Mouse (Mus musculus): ENCODE measurements at regions not wholly inside any gene's neighbourhood (a gene's known extent, or its start where the extent isn't known, plus 50 kb on each side); places are given as distances from the start of the nearest gene placed in this dataset.

DNA sequence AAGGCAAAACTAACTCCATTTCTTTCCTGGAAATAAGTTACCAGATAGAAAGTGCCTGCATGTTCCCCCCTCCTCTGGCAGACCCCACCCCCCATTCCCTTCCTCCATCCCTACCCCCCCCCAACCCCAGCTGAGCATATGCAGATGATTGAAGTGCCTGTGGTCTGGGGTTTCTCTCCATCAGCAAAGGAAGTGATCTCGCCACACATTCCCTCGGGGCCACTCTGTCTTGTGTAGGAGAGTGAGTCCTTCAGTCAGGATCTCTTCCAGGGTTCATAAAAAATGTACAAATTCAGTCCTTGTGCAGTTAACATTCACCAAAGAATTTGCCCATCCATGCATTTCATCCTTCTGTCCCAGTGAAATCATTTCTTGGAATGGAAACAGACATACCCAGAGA, 370.1 kb downstream of the Slc4a3 start:
- Histone ChIP-seq H3K27ac (no peak overlapping the region), H3K4me3 (replicated peaks) (no peak overlapping the region), H3K9me3 (no peaks in the 10 kb centered on the region), H3K36me3 (no peaks in the 10 kb centered on the region), H3K4me1 (replicated peaks) (0 out of 2 replicates have a peak, but pooled peaks cover 4% of the 10 kb centered on the region), H3K9ac (replicated peaks) (no peak overlapping the region), H3K27me3 (0 out of 2 replicates have a peak, but pooled peaks cover 3% of the 10 kb centered on the region), H3K4me2 (replicated peaks) (no peak overlapping the region)
- 51% methylated on average over 2 of the region's 2 CpGs for WGBS
- ATAC-seq, result no peak

DNA sequence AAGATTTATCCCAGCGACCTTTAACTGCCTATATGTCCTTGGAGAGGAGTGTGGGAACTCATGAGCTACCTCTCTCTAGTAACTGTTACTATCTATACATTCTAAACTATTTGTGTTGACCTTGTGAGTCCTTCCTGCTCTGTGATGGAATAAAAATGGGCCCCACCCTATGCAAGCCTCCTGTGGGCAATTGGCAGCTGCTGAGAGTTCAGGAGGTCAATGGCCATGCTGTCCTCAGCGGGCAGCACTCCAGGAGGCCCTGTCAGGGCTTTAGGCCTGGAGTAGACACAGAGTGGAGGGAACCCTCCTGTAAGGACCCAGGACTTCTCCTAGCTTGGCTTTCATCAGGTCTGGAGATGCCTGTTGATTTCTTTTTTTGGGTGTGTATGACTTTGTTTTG, 373.1 kb downstream of the Slc4a3 start:
- WGBS, result 77% methylated on average over 2 of the region's 2 CpGs
- H3K9me3 ChIP-seq, result no peaks in the 10 kb centered on the region

DNA sequence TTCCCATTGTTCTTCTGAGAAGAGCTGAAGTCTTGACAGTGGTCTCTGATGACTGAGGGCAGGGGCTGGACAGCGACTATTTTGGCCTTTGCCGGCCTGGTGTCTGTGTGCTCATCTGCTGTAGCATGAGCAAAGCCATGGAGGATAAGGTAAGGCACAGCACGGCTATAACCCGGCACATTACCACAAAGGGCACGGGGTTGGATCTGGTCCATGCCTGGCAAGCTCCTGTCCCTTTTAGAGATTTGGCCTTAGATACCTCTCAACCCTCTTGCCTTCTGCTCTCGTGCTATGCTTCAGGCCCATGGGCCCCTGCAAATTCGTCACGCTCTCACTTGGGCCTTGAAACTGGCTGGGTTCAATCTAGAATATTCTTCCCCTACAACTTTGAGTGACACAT, 379.0 kb downstream of the Slc4a3 start:
- ATAC-seq, result no peak
- H3K9me3 ChIP-seq, result no peaks in the 10 kb centered on the region
- no peak overlapping the region for H3K4me2 ChIP-seq (replicated peaks)
- WGBS, result 85% methylated on average over 8 of the region's 8 CpGs
- H3K27me3 ChIP-seq, result peaks cover 17% of the 10 kb centered on the region
- peaks cover 4% of the 10 kb centered on the region for H3K4me1 ChIP-seq (replicated peaks)
- H3K36me3 ChIP-seq, result no peaks in the 10 kb centered on the region
- H3K9ac ChIP-seq (replicated peaks), result no peak overlapping the region
- no peak overlapping the region for H3K27ac ChIP-seq
- no peak overlapping the region for H3K4me3 ChIP-seq (replicated peaks)

More for the DNA sequence above, 373.1 kb downstream of the Slc4a3 start:
- H3K9ac ChIP-seq (replicated peaks), result no peak overlapping the region
- ATAC-seq, result no peak
- H3K27ac ChIP-seq, result no peak overlapping the region
- H3K4me1 ChIP-seq (replicated peaks), result 0 out of 2 replicates have a peak, but pooled peaks cover 4% of the 10 kb centered on the region
- H3K4me2 ChIP-seq (replicated peaks), result no peak overlapping the region
- no peaks in the 10 kb centered on the region for H3K36me3 ChIP-seq
- peaks cover 9% of the 10 kb centered on the region for H3K27me3 ChIP-seq
- no peak overlapping the region for H3K4me3 ChIP-seq (replicated peaks)

- H3K4me2 ChIP-seq (replicated peaks), result no peak overlapping the region; the same call in 1 of the 2 replicates
- peaks cover 4% of the 10 kb centered on the region for H3K4me1 ChIP-seq (replicated peaks)
- WGBS, result 8% methylated on average over 9 of the region's 9 CpGs
- H3K27me3 ChIP-seq, result peaks cover 17% of the 10 kb centered on the region
- H3K36me3 ChIP-seq, result no peaks in the 10 kb centered on the region
- no peaks in the 10 kb centered on the region for H3K9me3 ChIP-seq
- H3K9ac ChIP-seq (replicated peaks), result no peak overlapping the region
- peak; percentile 80 for ATAC-seq
- H3K27ac ChIP-seq, result no peak overlapping the region
- no peak overlapping the region for H3K4me3 ChIP-seq (replicated peaks)
These were observed 379.7 kb downstream of the Slc4a3 start for GRCm38 (mm10) chr1:75925802-75926201.

GRCm38 (mm10) chr1:75931852-75932251, 385.8 kb downstream of the Slc4a3 start:
- H3K27me3 ChIP-seq, result no peaks in the 10 kb centered on the region

GRCm38 (mm10) chr1:75933831-75934230, 387.8 kb downstream of the Slc4a3 start:
- Histone ChIP-seq H3K36me3 (no peaks in the 10 kb centered on the region), H3K9ac (replicated peaks) (no peak overlapping the region), H3K4me1 (replicated peaks) (0 out of 2 replicates have a peak, but pooled peaks cover 13% of the 10 kb centered on the region), H3K4me2 (replicated peaks) (no peak overlapping the region), H3K27ac (no peak overlapping the region), H3K27me3 (no peaks in the 10 kb centered on the region), H3K9me3 (no peaks in the 10 kb centered on the region), H3K4me3 (replicated peaks) (no peak overlapping the region)
- no peak for ATAC-seq
- 79% methylated on average over 4 of the region's 4 CpGs for WGBS

More at GRCm38 (mm10) chr1:75931852-75932251, 385.8 kb downstream of the Slc4a3 start:
- WGBS, result 76% methylated on average over 2 of the region's 2 CpGs
- Histone ChIP-seq H3K4me1 (replicated peaks) (0 out of 2 replicates have a peak, but pooled peaks cover 5% of the 10 kb centered on the region), H3K36me3 (no peaks in the 10 kb centered on the region), H3K4me2 (replicated peaks) (no peak overlapping the region), H3K4me3 (replicated peaks) (no peak overlapping the region), H3K27ac (no peak overlapping the region), H3K9ac (replicated peaks) (no peak overlapping the region), H3K9me3 (no peaks in the 10 kb centered on the region)
- ATAC-seq, result no peak

DNA sequence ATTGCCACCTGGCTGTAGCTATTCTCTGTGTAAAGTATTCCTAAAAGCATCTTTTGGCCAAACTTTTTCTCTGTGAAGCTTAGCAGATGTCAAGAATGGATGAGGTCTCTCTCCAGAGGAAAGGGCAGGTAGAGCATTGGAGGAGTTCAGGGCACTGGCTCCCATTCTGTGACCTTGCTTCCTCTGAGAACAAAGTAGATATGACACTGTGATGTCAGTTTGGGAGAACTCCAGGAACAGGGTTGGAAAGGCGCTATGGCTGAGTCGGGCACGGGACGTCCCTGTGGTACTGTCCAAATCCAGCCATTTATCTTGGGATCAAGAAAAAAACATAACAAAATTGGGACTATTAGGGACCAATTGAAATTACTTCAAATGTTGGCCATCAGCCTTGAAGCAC, 388.7 kb downstream of the Slc4a3 start:
- Histone ChIP-seq H3K4me1 (replicated peaks) (0 out of 2 replicates have a peak, but pooled peaks cover 13% of the 10 kb centered on the region), H3K36me3 (no peaks in the 10 kb centered on the region), H3K4me2 (replicated peaks) (no peak overlapping the region), H3K4me3 (replicated peaks) (no peak overlapping the region), H3K27ac (no peak overlapping the region), H3K27me3 (no peaks in the 10 kb centered on the region), H3K9me3 (no peaks in the 10 kb centered on the region), H3K9ac (replicated peaks) (no peak overlapping the region)
- 98% methylated on average over 4 of the region's 4 CpGs for WGBS
- ATAC-seq, result no peak

DNA sequence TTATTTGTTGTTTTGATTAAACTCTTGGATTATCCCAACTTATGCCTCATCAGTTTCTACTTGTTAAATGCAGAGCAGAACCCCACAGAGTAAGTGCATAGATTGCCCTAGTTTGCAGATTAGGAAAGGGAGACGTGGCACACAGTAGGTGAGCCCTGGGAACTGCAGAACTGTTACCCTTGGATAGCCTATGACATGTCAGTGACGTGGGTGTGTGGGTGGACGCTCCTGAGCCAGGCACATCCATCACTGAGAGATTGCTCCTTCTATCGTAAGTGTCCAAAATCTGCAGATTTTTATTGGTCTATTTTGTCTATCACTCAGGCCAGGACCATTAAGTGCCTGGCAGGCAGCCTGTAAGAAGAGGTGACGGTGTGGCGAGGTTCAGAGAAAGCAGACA, 389.8 kb downstream of the Slc4a3 start:
- 82% methylated on average over 6 of the region's 6 CpGs for WGBS
- Histone ChIP-seq H3K9ac (replicated peaks) (no peak overlapping the region), H3K27me3 (no peaks in the 10 kb centered on the region), H3K4me1 (replicated peaks) (0 out of 2 replicates have a peak, but pooled peaks cover 13% of the 10 kb centered on the region), H3K9me3 (no peaks in the 10 kb centered on the region), H3K36me3 (no peaks in the 10 kb centered on the region), H3K4me3 (replicated peaks) (no peak overlapping the region), H3K4me2 (replicated peaks) (no peak overlapping the region), H3K27ac (no peak overlapping the region)
- ATAC-seq, result no peak

GRCm38 (mm10) chr1:75936596-75936995, 390.5 kb downstream of the Slc4a3 start:
- Histone ChIP-seq H3K4me2 (replicated peaks) (no peak overlapping the region), H3K9me3 (no peaks in the 10 kb centered on the region), H3K36me3 (no peaks in the 10 kb centered on the region), H3K4me3 (replicated peaks) (no peak overlapping the region), H3K27me3 (no peaks in the 10 kb centered on the region), H3K27ac (no peak overlapping the region), H3K4me1 (replicated peaks) (0 out of 2 replicates have a peak, but pooled peaks cover 13% of the 10 kb centered on the region), H3K9ac (replicated peaks) (no peak overlapping the region)
- 83% methylated on average over 13 of the region's 13 CpGs for WGBS
- no peak for ATAC-seq

DNA sequence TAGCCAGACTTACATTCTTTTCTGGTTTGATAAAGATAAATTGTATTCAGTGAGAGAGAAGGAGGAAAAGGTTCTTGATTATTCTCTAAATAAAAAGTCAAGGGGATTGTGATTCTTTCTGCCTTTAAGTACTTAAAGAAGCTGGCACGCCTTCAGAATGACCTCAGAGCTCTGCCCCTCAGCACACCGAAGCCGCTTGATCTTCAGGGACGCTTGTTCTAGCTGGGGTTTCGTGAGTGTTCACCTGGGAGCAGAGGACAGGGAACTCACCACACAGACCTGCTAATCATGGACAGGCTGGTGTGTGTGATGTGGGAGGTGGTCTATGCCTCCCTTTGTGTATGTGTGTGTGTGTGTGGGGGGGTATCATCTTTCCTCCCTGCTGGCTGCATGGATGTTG, 391.3 kb downstream of the Slc4a3 start:
- H3K9ac ChIP-seq (replicated peaks), result no peak overlapping the region
- no peak overlapping the region for H3K27ac ChIP-seq
- WGBS, result 67% methylated on average over 5 of the region's 5 CpGs

GRCm38 (mm10) chr1:75946290-75946839, 400.3 kb downstream of the Slc4a3 start:
- no peaks in the 10 kb centered on the region for H3K9me3 ChIP-seq
- H3K4me1 ChIP-seq (replicated peaks), result 0 out of 2 replicates have a peak, but pooled peaks cover 5% of the 10 kb centered on the region
- no peaks in the 10 kb centered on the region for H3K27me3 ChIP-seq
- no peak for ATAC-seq
- no peak overlapping the region for H3K9ac ChIP-seq (replicated peaks)
- WGBS, result 79% methylated on average over 5 of the region's 5 CpGs
- no peak overlapping the region for H3K4me3 ChIP-seq (replicated peaks)
- no peak overlapping the region for H3K4me2 ChIP-seq (replicated peaks)
- H3K27ac ChIP-seq, result no peak overlapping the region
- H3K36me3 ChIP-seq, result no peaks in the 10 kb centered on the region

More for the DNA sequence above, 391.3 kb downstream of the Slc4a3 start:
- ATAC-seq, result no peak
- H3K36me3 ChIP-seq, result no peaks in the 10 kb centered on the region
- H3K4me2 ChIP-seq (replicated peaks), result no peak overlapping the region
- H3K9me3 ChIP-seq, result no peaks in the 10 kb centered on the region
- H3K27me3 ChIP-seq, result no peaks in the 10 kb centered on the region
- H3K4me3 ChIP-seq (replicated peaks), result no peak overlapping the region
- H3K4me1 ChIP-seq (replicated peaks), result 0 out of 2 replicates have a peak, but pooled peaks cover 13% of the 10 kb centered on the region

GRCm38 (mm10) chr1:75978203-75978986, 432.3 kb downstream of the Slc4a3 start:
- Histone ChIP-seq H3K9ac (replicated peaks) (no peak overlapping the region), H3K27ac (no peak overlapping the region), H3K36me3 (no peaks in the 10 kb centered on the region), H3K9me3 (no peaks in the 10 kb centered on the region), H3K4me1 (replicated peaks) (no peaks in the 10 kb centered on the region), H3K4me2 (replicated peaks) (no peak overlapping the region), H3K27me3 (no peaks in the 10 kb centered on the region), H3K4me3 (replicated peaks) (no peak overlapping the region)
- ATAC-seq, result no peak
- 91% methylated on average over 9 of the region's 9 CpGs for WGBS
